Mouse (Mus musculus): ENCODE data around the gene Ddx43.

GRCm38 (mm10) chr9:78386947-78387346 lies 8.6 kb upstream of the Ddx43 start:
- TF ChIP-seq CTCF (IDR thresholded peaks at IDR 0.05; ENCODE audit: low read depth, low read length) (no peak), TAL1 (conservative IDR thresholded peaks at IDR 0.05; ENCODE audit: low read depth, low read length) (no peak), GATA1 (IDR thresholded peaks at IDR 0.05; ENCODE audit: borderline replicate concordance, low read length) (no peak), POLR2AphosphoS5 (IDR thresholded peaks at IDR 0.05; ENCODE audit: insufficient replicate concordance, low read depth, low read length) (no peak)
